Mouse (Mus musculus) G1E-ER4 (cell line): ENCODE data around the gene Gm21731. TPM values are rescaled to one million over a fixed set of nuclear protein-coding genes. Genes with fewer than 3 reads are reported as not detected.
"Not testable (repeated sequence)": the region's sequence is repeated elsewhere in the genome, so short reads cannot be mapped to it uniquely, and the experiment has no call there.

Experiments used
- GATA1 ChIP-seq: IDR thresholded peaks from one replicate; pipeline ENCODE4 v1.8.0; 2012; ENCODE audit warnings: low read length, inconsistent platforms
- polyA plus RNA-seq: library from polyadenylated mRNA; stranded (reverse); fragments of >175 nt; gene quantifications from 2 replicates; pipeline ENCODE4 v1.2.3, GENCODE M21; 2012

Gm21731 gene
- not detected in 2 replicates for polyA plus RNA-seq

- TF ChIP-seq GATA1: not testable (repeated sequence)
Observed at GRCm38 (mm10) chr13:120238811-120239210, at the start of gene Gm21731. Gene Gm21731, plus strand, starts transcription at chr13:120239111.

- not testable (repeated sequence) for TF ChIP-seq GATA1
Observed at GRCm38 (mm10) chr13:120215847-120216246, 23.1 kb upstream of the Gm21731 start, which contains the start of gene Gm21762. Gene Gm21762, minus strand, starts transcription at chr13:120215947.

- not testable (repeated sequence) for TF ChIP-seq GATA1
Observed at GRCm38 (mm10) chr13:120262870-120263269, 24.0 kb downstream of the Gm21731 start, which contains the start of gene AF067061. Gene AF067061, plus strand, starts transcription at chr13:120263114.

GRCm38 (mm10) chr13:120278784-120279183 is 39.9 kb downstream of the Gm21731 start:
- TF ChIP-seq GATA1: no peak

Other genes with a start within 250 kb of the Gm21731 start
- gene Gm36079, start 212.1 kb upstream of the Gm21731 start, polyA plus RNA-seq: not detected in 2 replicates
- gene Gm21188, start 186.9 kb upstream of the Gm21731 start, polyA plus RNA-seq: not detected in 2 replicates
- gene Gm20767, start 98.9 kb upstream of the Gm21731 start, polyA plus RNA-seq: not detected in 2 replicates
- gene Gm21818, start 66.7 kb upstream of the Gm21731 start, polyA plus RNA-seq: not detected in 2 replicates
- not detected in 2 replicates for gene Gm21762, start 23.2 kb upstream of the Gm21731 start, polyA plus RNA-seq
- not detected in 2 replicates for gene AF067061, start 24.0 kb downstream of the Gm21731 start, polyA plus RNA-seq
- not detected in 2 replicates for gene BC147527, start 61.3 kb downstream of the Gm21731 start, polyA plus RNA-seq
- gene Tcstv3, start 77.8 kb downstream of the Gm21731 start, polyA plus RNA-seq: not detected in 2 replicates